Mouse (Mus musculus): ENCODE results near the gene Rnf10. TPM values are rescaled to one million over a fixed set of nuclear protein-coding genes. Genes with fewer than 3 reads are reported as not detected.

Rnf10 gene
- total and polyA plus RNA-seq, 2 experiments from 2014 or later = 103 to 158 TPM

- WGBS = under 1% methylated on average over 46 of the region's 46 CpGs
- peak; percentile 58 for TF ChIP-seq CTCF (IDR thresholded peaks at IDR 0.05)
These were observed 27.5 kb upstream of the Rnf10 start for GRCm38 (mm10) chr5:115300035-115300744.

GRCm38 (mm10) chr5:115296347-115296746 lies 23.6 kb upstream of the Rnf10 start:
- no peak for ATAC-seq (ENCODE audit: low FRiP score)
- H3K4me1 ChIP-seq (ENCODE audit: insufficient read depth, low read length) = peaks cover 8% of the 10 kb centered on the region; the same call in 1 of the 2 replicates
- H3K4me3 ChIP-seq (ENCODE audit: low read depth, low read length) = no peak overlapping the region
- H3K9me3 ChIP-seq (ENCODE audit: low read length) = no peaks in the 10 kb centered on the region
- DNase-seq (ENCODE audit: low spot score) = no peak
- TF ChIP-seq CTCF (IDR thresholded peaks at IDR 0.05) = no peak
- peaks cover 36% of the 10 kb centered on the region for H3K36me3 ChIP-seq (ENCODE audit: insufficient read depth, low read length)
- no peak overlapping the region for H3K27ac ChIP-seq (ENCODE audit: low read depth, low read length)
- H3K27me3 ChIP-seq (ENCODE audit: insufficient read depth, low read length) = no peaks in the 10 kb centered on the region
- no peak overlapping the region for H3K9ac ChIP-seq (replicated peaks; ENCODE audit: low read length, poor library complexity, severe bottlenecking)
- 85% methylated on average over 10 of the region's 10 CpGs for WGBS
- H3K4me2 ChIP-seq (ENCODE audit: low read depth, low read length, poor library complexity, severe bottlenecking) = no peak overlapping the region

More at GRCm38 (mm10) chr5:115300035-115300744, 27.5 kb upstream of the Rnf10 start:
- H3K36me3 ChIP-seq (ENCODE audit: insufficient read depth, low read length) = peaks cover 26% of the 10 kb centered on the region
- H3K27ac ChIP-seq (ENCODE audit: low read depth, low read length) = peak overlapping the region; percentile 82
- DNase-seq (ENCODE audit: low spot score) (peak; percentile 89), ATAC-seq (ENCODE audit: low FRiP score) (peak; percentile 66)
- no peaks in the 10 kb centered on the region for H3K27me3 ChIP-seq (ENCODE audit: insufficient read depth, low read length)
- peak overlapping the region; percentile 72 for H3K9ac ChIP-seq (replicated peaks; ENCODE audit: low read length, poor library complexity, severe bottlenecking)
- peaks cover 14% of the 10 kb centered on the region for H3K4me1 ChIP-seq (ENCODE audit: insufficient read depth, low read length)
- H3K4me2 ChIP-seq (ENCODE audit: low read depth, low read length, poor library complexity, severe bottlenecking) = peak overlapping the region; percentile 67
- H3K9me3 ChIP-seq (ENCODE audit: low read length) = no peaks in the 10 kb centered on the region
- H3K4me3 ChIP-seq (ENCODE audit: low read depth, low read length) = peak overlapping the region; percentile 72

DNA sequence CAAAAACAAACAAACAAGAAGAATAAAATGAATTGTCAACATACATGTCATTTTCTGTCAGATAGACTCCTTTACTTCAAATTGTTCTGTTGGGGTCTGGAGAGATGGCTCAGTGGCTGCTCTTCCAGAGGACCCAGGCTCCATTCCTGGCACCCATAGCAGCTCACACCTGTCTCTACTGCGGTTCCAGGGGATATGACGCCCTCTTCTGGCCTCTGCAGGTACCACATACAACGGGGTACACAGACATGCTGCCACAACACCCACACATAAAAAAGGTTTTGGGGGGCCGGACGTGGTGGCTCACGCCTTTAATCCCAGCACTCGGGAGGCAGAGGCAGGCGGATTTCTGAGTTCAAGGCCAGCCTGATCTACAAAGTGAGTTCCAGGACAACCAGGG lies 21.5 kb upstream of the Rnf10 start:
- WGBS = 89% methylated on average over 8 of the region's 8 CpGs
- peaks cover 5% of the 10 kb centered on the region; the same call in 1 of the 2 replicates for H3K4me1 ChIP-seq (ENCODE audit: insufficient read depth, low read length)
- no peak overlapping the region for H3K4me3 ChIP-seq (ENCODE audit: low read depth, low read length)
- no peak overlapping the region for H3K9ac ChIP-seq (replicated peaks; ENCODE audit: low read length, poor library complexity, severe bottlenecking)
- H3K9me3 ChIP-seq (ENCODE audit: low read length) = no peaks in the 10 kb centered on the region
- H3K36me3 ChIP-seq (ENCODE audit: insufficient read depth, low read length) = peaks cover 42% of the 10 kb centered on the region
- ATAC-seq (ENCODE audit: low FRiP score) (no peak), DNase-seq (ENCODE audit: low spot score) (no peak)
- no peak overlapping the region for H3K27ac ChIP-seq (ENCODE audit: low read depth, low read length)
- peak; percentile 49 for TF ChIP-seq CTCF (IDR thresholded peaks at IDR 0.05)
- no peaks in the 10 kb centered on the region for H3K27me3 ChIP-seq (ENCODE audit: insufficient read depth, low read length)
- no peak overlapping the region for H3K4me2 ChIP-seq (ENCODE audit: low read depth, low read length, poor library complexity, severe bottlenecking)

DNA sequence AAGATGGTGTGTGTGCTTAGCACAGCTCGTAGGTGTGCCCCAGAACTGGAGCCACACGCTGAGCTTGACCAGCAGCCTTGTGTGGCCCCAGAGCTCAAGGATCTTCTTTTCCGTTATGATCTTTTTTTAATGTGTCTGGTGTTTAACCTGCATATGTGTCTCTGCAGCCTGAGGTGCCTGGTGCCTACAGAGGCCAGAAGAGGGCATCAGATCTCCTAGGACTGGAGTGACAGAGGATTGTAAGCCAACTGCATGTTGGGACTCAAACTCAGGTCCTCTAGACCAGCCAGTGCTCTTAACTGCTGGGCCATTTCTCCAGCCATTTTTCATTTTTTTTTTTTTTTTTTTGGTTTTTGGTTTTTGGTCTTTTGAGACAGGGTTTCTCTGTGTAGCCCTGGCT lies 12.0 kb upstream of the Rnf10 start:
- H3K4me3 ChIP-seq (ENCODE audit: low read depth, low read length) = no peak overlapping the region
- 95% methylated on average over 3 of the region's 3 CpGs for WGBS
- no peak overlapping the region for H3K27ac ChIP-seq (ENCODE audit: low read depth, low read length)
- no peak for DNase-seq (ENCODE audit: low spot score)
- peaks cover 17% of the 10 kb centered on the region for H3K36me3 ChIP-seq (ENCODE audit: insufficient read depth, low read length)
- no peaks in the 10 kb centered on the region for H3K4me1 ChIP-seq (ENCODE audit: insufficient read depth, low read length)
- H3K4me2 ChIP-seq (ENCODE audit: low read depth, low read length, poor library complexity, severe bottlenecking) = no peak overlapping the region
- ATAC-seq (ENCODE audit: low FRiP score) = no peak
- H3K9ac ChIP-seq (replicated peaks; ENCODE audit: low read length, poor library complexity, severe bottlenecking) = no peak overlapping the region
- no peaks in the 10 kb centered on the region for H3K9me3 ChIP-seq (ENCODE audit: low read length)
- H3K27me3 ChIP-seq (ENCODE audit: insufficient read depth, low read length) = no peaks in the 10 kb centered on the region
- peak; percentile 49 for TF ChIP-seq CTCF (IDR thresholded peaks at IDR 0.05)

GRCm38 (mm10) chr5:115280050-115280687 lies 7.5 kb upstream of the Rnf10 start:
- Histone ChIP-seq H3K9me3 (ENCODE audit: low read length) (no peaks in the 10 kb centered on the region), H3K4me3 (ENCODE audit: low read depth, low read length) (peak overlapping the region; percentile 88), H3K4me1 (ENCODE audit: insufficient read depth, low read length) (no peaks in the 10 kb centered on the region), H3K27ac (ENCODE audit: low read depth, low read length) (peak overlapping the region; percentile 69), H3K27me3 (ENCODE audit: insufficient read depth, low read length) (no peaks in the 10 kb centered on the region), H3K4me2 (ENCODE audit: low read depth, low read length, poor library complexity, severe bottlenecking) (peak overlapping the region; percentile 81), H3K36me3 (ENCODE audit: insufficient read depth, low read length) (peaks cover 17% of the 10 kb centered on the region), H3K9ac (replicated peaks; ENCODE audit: low read length, poor library complexity, severe bottlenecking) (peak overlapping the region; percentile 81)
- peak; percentile 8 for DNase-seq (ENCODE audit: low spot score)
- 0 out of 2 replicates have a peak, but pooled peaks have one; percentile 31 for ATAC-seq (ENCODE audit: low FRiP score)
- WGBS = 9% methylated on average over 17 of the region's 17 CpGs
- no peak for TF ChIP-seq CTCF (IDR thresholded peaks at IDR 0.05)

All from midbrain, postnatal 0 days (tissue).